Mouse (Mus musculus): ENCODE data around the gene Irx6.

Gene Irx6

GRCm38 (mm10) chr8:92721266-92721935, 47.3 kb downstream of the Irx6 start:
- in situ Hi-C loops (cut with MseI, MboI) = no loop called here

GRCm38 (mm10) chr8:92721936-92722321, 47.8 kb downstream of the Irx6 start:
- in situ Hi-C loops (cut with MseI, MboI) = no loop called here

- in situ Hi-C loops (cut with MseI, MboI) = no loop called here
Measured at GRCm38 (mm10) chr8:92723320-92723719, 49.2 kb downstream of the Irx6 start.

GRCm38 (mm10) chr8:92723947-92724346, 49.9 kb downstream of the Irx6 start:
- in situ Hi-C loops (cut with MseI, MboI) = no loop called here

DNA sequence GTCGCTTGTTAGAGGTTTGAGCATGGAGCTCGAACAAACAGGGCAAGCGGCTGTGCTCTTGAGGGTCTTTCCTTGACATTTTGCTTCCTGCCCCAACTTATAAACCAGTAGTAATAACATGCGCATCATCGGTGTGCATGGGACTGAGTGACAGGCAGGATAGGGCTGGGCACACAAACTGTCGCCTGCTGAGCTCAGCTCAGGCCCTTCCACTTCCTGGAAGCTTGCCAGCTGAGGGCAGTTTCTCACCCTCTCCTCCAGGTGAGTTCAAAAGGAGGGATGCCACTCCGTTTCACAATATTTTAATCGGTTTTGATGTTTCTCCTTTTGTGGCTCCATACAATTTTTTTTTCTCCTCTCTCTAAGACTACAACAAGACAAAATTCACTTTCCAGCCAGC, 50.3 kb downstream of the Irx6 start:
- in situ Hi-C loops (cut with MseI, MboI) = no loop called here

Data from mouse trophoblast stem cell (cell line).